Mouse (Mus musculus) Patski (cell line): ENCODE data around the gene Emsy. TPM values are rescaled to one million over a fixed set of nuclear protein-coding genes. Genes with fewer than 3 reads are reported as not detected.

Source experiments
- ATAC-seq: fragments of 100-300 bp; one replicate; pipeline ENCODE4 v1.8.0; 2021
- CTCF ChIA-PET: fragments of 350-600 bp; sonication (Branson Sonifier 250); formaldehyde crosslinking; loops from one replicate; lab custom pipeline; 2022; ENCODE audit warnings: inconsistent platforms; lab: Charles Lee
- POLR2A ChIA-PET: fragments of 350-600 bp; sonication (Branson Sonifier 250); formaldehyde crosslinking; loops from one replicate; lab custom pipeline; 2022; ENCODE audit warnings: antibody characterized with exemption, inconsistent platforms; lab: Charles Lee
- DNase-seq: peaks from one replicate; pipeline ENCODE4 v3.0.0-alpha.2; 2011; ENCODE audit warnings: low read depth, low spot score
- H3K27me3 ChIP-seq: fragments of 371-371 bp; one replicate; pipeline ENCODE4 v1.5.1; 2021
- CTCF ChIP-seq: fragments of 100-300 bp; IDR thresholded peaks from one replicate; pipeline ENCODE4 v1.5.1; 2021
- in situ Hi-C: fragments of 300-500 bp; cut with MboI; formaldehyde crosslinking; loops from 3 replicates; pipeline ENCODE4 v1.11.1; 2018; ENCODE audit warnings: low pct_unique_long_range_greater_than_20kb, mixed read lengths
- polyA plus RNA-seq: library from polyadenylated mRNA; unstranded; gene quantifications from one replicate; pipeline ENCODE4 v1.2.3, GENCODE M21; 2021

The Emsy gene
- polyA plus RNA-seq = 30.3 TPM

DNA sequence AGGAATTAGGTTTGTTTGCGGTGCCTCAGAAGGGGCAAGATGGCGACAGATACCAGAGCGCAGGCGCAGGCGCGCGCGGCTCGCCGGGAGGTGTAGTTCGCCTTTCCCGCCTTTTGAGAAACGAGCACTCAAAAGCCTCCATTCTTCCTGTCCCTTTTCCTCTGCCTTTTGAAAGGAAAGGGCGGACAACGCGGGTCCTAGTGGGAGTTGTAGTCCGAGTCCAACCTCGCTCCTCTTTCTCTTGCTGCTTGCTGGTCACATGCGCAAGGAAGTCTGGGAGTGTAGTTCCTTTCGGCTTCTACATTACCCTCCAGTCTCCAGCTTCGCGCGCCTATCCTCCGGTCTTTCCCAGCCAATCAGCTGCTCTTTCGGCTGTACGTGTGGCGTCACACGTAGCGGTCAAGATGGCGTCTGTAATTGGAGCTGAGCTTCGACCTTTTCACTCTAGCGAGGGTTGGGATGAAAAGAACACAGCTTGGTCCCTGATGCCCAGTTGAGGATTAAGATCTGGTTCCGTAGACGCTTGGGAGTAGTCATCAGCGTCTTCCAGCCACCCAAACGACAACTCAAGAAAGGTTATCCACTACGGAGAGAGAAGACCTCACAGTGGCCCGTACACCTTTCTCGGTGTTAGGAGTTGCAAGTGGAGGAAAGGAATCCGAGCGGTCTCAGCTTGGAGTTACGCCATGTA, at the start of gene Emsy:
Gene Emsy (minus strand): TSS at position 253 of the 691 bp plus-strand sequence.
- in situ Hi-C loops = no loop called here
- peak; percentile 96 for DNase-seq
- H3K27me3 ChIP-seq = no peaks in the 10 kb centered on the region
- ATAC-seq = peak; percentile 95
- POLR2A ChIA-PET = no interaction called here
- CTCF ChIA-PET = interaction anchor here (1.0 to 1.1 kb wide), 3 partner anchors 14 to 41 kb away, joined by 3 read pairs; no protein-coding TSS in a partner anchor
- TF ChIP-seq CTCF = no peak

DNA sequence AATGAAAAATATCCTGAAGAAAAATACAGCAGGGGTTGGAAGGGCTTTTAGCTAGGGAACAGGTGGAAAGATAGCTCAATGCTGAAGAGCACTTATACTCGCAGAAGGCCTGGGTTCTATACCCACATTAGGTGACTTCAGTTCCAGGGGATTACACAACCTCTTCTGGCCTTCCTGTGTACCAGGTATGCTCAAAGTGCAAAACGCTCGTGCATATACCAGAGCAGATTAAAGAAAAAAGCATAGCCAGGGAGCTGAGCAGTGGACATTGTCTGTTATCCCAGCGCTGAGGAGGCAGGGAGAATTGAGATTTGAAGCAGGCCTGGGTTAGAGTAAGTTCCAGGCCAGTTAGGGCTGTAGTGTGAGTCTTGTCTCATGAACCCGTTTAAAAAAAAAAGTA, 47.7 kb upstream of the Emsy start:
- H3K27me3 ChIP-seq = no peaks in the 10 kb centered on the region
- no peak for ATAC-seq
- no peak for TF ChIP-seq CTCF
- in situ Hi-C loops = no loop called here
- ChIA-PET POLR2A (interaction anchor here (0.6 kb wide), 1 partner anchor 132 kb away, joined by 3 read pairs; no protein-coding TSS in a partner anchor), CTCF (interaction anchor here (0.6 kb wide), 1 partner anchor 90 kb away, joined by 3 read pairs; no protein-coding TSS in a partner anchor)
- no peak for DNase-seq

GRCm38 (mm10) chr7:98703365-98703881, 46.8 kb upstream of the Emsy start:
- ChIA-PET POLR2A (interaction anchor here (0.7 kb wide), 1 partner anchor 10 kb away, joined by 3 read pairs; no protein-coding TSS in a partner anchor), CTCF (interaction anchor here (0.6 kb wide), 1 partner anchor 90 kb away, joined by 3 read pairs; no protein-coding TSS in a partner anchor)
- DNase-seq = no peak
- no peaks in the 10 kb centered on the region for H3K27me3 ChIP-seq
- ATAC-seq = peak; percentile 17
- no peak for TF ChIP-seq CTCF
- in situ Hi-C loops = no loop called here

DNA sequence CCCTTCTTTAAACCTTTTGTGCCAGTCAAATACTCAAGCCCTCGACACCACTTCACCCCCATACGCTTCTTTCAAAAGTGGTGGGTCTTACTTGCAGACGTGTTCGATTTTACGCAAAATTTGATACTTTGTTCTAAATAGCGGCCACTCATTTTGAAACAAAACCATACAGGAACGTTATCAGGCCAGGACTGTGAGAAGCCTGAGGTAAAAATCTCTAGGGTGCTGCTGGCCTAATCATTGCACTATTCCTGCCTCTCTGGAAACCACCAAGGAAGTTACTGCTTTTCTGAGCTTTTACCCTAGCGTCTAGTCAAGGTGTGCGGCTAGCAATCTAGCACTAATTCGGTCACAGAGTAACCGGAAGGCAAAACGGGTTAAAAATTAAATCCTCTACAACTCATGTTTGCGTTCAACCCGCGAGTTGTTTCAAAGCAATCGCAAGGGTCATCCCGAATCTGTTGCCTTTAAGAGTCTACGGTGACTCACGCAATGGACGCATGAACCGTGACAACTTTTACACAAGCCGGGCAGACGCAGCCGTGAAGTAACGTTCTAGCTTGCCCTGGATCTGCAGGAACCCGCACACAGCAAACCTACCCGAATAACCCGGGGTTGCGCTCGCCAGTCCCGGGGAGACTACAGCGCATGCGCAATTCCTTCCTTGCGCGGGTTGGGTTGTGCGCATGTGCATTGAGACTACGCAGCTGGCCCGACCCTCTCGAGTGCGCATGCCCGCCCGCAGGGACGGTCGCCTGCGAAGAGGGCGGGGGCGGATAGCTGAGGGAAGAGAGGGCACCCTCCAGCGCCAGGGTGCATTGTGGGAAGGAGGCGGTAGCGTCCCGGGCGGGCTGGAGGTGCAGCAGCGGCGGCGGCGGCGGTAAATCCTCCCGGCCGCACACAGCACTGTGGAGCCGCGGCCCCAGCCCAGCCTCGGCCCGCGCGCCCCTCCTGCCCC, 46.0 kb upstream of the Emsy start, which contains the start of gene Thap12:
Gene Thap12 (plus strand): TSS at position 821 of the 958 bp plus-strand sequence.
- ChIA-PET CTCF (no interaction called here), POLR2A (interaction anchor here (1.0 kb wide), 1 partner anchor 47 kb away, joined by 3 read pairs; no protein-coding TSS in a partner anchor)
- DNase-seq = peak; percentile 89
- peak; percentile 96 for TF ChIP-seq CTCF
- H3K27me3 ChIP-seq = no peaks in the 10 kb centered on the region
- peak; percentile 86 for ATAC-seq
- in situ Hi-C loops = no loop called here

DNA sequence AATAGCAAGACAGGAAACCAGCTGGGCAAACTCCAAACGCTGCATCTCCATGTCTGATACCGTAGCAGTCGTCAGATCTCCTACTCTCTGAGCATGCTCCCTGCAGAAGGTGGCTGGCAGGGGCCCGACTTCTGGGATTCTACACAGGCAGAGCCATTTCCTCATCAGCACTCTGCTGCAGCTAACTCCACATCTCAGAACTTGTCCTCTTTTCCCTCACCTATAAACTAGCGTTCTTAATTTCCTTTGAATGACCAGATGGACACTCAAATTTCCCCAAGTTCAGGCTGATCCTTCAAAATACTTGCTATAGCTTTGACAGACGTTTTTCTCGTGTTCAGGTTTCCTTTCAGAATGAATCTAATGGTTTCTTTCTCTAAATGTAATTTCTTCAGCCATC, 45.2 kb upstream of the Emsy start:
- H3K27me3 ChIP-seq = no peaks in the 10 kb centered on the region
- ChIA-PET POLR2A (interaction anchor here (1.0 kb wide), 1 partner anchor 47 kb away, joined by 3 read pairs; no protein-coding TSS in a partner anchor), CTCF (no interaction called here)
- ATAC-seq = no peak
- DNase-seq = no peak
- no peak for TF ChIP-seq CTCF
- in situ Hi-C loops = no loop called here

- in situ Hi-C loops = loop anchor here (5.0 to 10.0 kb wide), 2 partner anchors 46 to 214 kb away; partner anchors contain the start of gene Lrrc32
- POLR2A ChIA-PET = no interaction called here
- DNase-seq = no peak
- no peak for ATAC-seq
- TF ChIP-seq CTCF = no peak
- no peaks in the 10 kb centered on the region for H3K27me3 ChIP-seq
- CTCF ChIA-PET = interaction anchor here (1.3 to 1.4 kb wide), 2 partner anchors 31 to 51 kb away, joined by 3 read pairs; no protein-coding TSS in a partner anchor
These were observed 42.0 kb upstream of the Emsy start for GRCm38 (mm10) chr7:98698590-98698989.

- TF ChIP-seq CTCF = no peak
- POLR2A ChIA-PET = interaction anchor here (1.4 kb wide), 1 partner anchor 9 kb away, joined by 3 read pairs; no protein-coding TSS in a partner anchor
- no peak for DNase-seq
- ATAC-seq = no peak
- H3K27me3 ChIP-seq = no peaks in the 10 kb centered on the region
- in situ Hi-C loops = loop anchor here (5.0 to 10.0 kb wide), 2 partner anchors 46 to 213 kb away; partner anchors contain the start of gene Lrrc32
- CTCF ChIA-PET = interaction anchor here (0.8 to 1.8 kb wide), 5 partner anchors 16 to 51 kb away, joined by 3 to 7 read pairs (median 3); no protein-coding TSS in a partner anchor
These were observed 41.5 kb upstream of the Emsy start for GRCm38 (mm10) chr7:98698041-98698440.

DNA sequence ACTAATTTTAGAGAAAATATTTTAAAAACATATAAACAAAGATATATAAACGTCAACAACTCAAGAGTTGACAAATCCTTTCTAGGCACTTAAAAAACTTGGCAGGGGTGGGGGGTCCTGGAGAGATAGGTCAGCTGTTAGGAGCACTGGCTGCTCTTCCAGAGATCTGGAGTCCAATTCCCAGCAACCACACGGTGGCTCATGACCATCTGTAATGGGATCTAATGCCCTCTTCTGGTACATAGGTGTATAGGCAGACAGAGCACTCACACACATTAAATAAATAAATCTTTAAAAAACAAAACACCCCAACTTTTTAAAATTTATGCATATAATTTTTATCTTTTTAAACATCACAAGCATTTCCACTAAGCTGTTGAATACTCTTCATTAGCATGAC, 40.9 kb upstream of the Emsy start:
- no peak for DNase-seq
- ATAC-seq = no peak
- ChIA-PET CTCF (interaction anchor here (0.8 to 1.8 kb wide), 7 partner anchors 12 to 50 kb away, joined by 3 to 7 read pairs (median 3); partner anchors contain the start of gene Emsy), POLR2A (interaction anchor here (1.4 kb wide), 1 partner anchor 9 kb away, joined by 3 read pairs; no protein-coding TSS in a partner anchor)
- TF ChIP-seq CTCF = peak; percentile 84
- in situ Hi-C loops = loop anchor here (5.0 to 10.0 kb wide), 2 partner anchors 45 to 213 kb away; partner anchors contain the start of gene Lrrc32
- H3K27me3 ChIP-seq = no peaks in the 10 kb centered on the region

DNA sequence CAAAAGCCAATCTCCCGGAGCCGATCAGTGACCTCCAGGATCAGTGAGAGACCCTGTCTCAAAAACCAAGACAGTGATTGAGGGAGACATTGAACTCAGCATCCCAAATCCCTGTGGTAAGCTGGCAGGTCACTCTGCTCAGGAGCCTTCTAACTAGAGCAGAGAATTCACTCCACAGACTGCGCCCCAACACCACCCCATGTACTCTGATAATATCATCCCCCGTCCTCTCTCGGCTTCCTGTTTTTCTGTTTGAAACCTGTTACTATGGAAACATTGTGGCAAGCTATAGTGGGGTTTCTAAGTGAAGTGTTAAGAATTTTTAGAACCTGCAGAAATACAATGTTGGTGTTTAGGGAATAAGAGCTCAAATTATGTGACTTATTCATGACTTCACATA, 37.5 kb upstream of the Emsy start:
- no peak for TF ChIP-seq CTCF
- in situ Hi-C loops = loop anchor here (10.0 kb wide), 1 partner anchor 209 kb away; the partner anchor contains the start of gene Lrrc32
- ATAC-seq = no peak
- no peak for DNase-seq
- ChIA-PET POLR2A (interaction anchor here (1.1 kb wide), 1 partner anchor 9 kb away, joined by 3 read pairs; no protein-coding TSS in a partner anchor), CTCF (no interaction called here)
- no peaks in the 10 kb centered on the region for H3K27me3 ChIP-seq
